Mouse (Mus musculus) heart, postnatal 36 days (tissue): ENCODE measurements at regions not wholly inside any gene's neighbourhood (a gene's known extent, or its start where the extent isn't known, plus 50 kb on each side); places are given as distances from the start of the nearest gene placed in this dataset.
A peak's percentile ranks its signal among the peaks of the same experiment; 100 is the strongest.

Experiments
- DNase-seq, 2 experiments: peaks; one replicate each; pipeline ENCODE4 v3.0.0; 2021 to 2022
- intact Hi-C: fragments of 180-260 bp; cut with DNase I; formaldehyde crosslinking; loops from one replicate; pipeline ENCODE4 v1.15.1; 2025

DNA sequence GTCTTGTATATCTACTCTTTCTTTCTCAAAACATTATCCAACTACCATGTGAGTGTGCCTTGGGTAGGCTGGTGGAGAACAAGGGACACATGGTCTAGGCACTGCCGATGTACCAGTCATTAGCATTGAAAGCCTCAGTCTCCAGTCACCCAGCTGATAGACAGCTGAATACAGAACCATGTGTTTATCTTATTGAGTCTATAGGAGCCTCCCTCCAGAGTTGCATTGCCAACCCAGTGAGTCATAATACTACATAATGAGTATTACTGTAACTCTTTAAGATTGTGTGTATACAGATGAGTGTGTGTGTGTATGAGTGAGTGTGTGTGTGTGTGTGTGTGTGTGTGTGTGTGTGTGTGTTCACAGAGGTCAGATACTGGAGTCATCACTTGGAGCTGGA lies 110.9 kb upstream of the Ralgapa2 start:
- intact Hi-C loops, result no loop called here
- no peak for DNase-seq

DNA sequence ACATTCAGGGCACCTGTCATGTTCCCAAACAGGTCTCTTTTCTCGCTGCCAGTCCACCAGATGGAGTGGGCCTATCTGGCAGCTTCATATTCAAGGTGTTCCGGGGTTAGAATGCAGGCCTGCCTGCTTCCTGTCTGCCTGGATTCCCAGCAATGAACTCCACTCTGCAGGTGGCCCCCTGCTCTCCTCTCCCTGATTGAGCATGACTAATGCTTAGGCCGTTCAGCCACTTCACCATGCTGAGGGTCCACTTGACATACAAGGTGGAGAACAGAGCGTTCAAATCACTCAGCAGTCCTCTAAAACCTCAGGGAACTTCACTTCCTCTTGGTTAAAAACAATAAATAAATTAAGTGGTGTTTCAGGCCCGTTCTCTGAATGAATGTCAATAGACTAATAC lies 112.1 kb upstream of the Ralgapa2 start:
- intact Hi-C loops, result no loop called here

DNA sequence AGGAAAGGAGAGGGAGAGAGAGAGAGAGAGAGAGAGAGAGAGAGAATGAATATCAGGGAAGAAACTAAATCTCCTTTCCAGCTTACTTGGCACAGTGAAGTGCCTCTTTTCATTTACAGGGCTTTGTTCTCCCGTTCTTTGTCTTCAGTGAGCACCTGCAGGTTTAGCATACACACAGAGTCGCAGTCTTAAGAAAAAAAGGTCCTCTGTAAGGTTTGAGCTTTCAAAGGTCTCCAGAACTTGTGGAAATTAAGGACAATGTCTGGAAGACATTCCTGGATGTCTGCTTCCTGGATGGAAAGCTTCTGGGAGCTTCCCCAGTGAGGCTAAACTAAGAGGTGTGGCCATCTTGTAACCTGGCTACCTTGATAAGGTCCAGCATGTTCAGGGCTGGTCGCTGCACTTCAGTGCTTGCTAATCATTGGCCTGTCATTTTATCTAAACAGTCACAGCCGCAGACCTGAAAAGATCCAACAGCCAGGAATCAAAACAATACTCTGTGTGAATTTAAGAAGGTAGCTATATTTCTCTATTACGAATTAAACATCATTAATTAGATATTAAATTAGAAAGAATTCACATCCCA lies 113.1 kb upstream of the Ralgapa2 start:
- intact Hi-C loops, result no loop called here

More for the DNA sequence above, 112.1 kb upstream of the Ralgapa2 start:
- no peak for DNase-seq

DNA sequence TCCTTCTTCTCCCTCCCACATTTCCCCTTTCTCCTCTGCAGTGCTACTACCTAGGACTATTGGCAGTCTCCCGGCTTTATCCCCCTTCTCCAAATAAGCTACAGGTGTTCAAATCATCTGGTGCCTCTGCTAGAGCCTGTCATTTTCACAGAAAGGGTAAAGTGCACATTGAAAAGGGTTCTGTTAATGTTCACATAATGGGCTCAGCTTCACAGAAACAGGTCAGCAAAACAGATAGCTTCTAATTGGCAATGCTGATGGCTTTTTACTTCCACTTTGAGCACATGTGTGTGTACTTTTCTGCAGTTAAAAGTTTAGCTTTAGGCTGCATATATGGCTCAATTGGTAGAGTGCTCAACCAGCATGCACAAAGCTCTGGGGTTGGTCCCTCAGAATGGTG lies 114.4 kb upstream of the Ralgapa2 start:
- DNase-seq, result no peak
- intact Hi-C loops, result no loop called here

More for the DNA sequence above, 113.1 kb upstream of the Ralgapa2 start:
- DNase-seq, result no peak

DNA sequence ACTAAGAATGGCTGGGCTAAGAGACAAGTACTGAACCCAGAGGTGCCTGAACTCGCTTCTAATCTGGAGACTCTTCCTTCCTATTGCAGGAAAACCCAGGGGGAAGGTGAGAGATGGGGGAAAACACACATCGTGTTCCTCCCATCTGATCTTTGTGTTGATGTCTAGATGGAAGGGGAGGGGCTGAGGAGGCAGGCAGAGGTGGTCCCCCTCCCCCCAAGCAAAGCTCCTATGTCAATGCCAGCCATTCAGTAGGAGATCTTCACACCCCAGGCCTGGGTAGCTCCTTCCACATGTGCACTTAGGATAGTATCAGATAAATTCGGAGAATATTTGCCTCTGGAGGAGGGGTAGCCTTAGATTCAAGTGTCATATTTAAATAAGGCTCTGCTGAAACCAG lies 118.0 kb upstream of the Ralgapa2 start:
- DNase-seq, result no peak
- intact Hi-C loops, result loop anchor here (5.0 kb wide), 2 partner anchors 327 to 622 kb away; no protein-coding TSS in a partner anchor

DNA sequence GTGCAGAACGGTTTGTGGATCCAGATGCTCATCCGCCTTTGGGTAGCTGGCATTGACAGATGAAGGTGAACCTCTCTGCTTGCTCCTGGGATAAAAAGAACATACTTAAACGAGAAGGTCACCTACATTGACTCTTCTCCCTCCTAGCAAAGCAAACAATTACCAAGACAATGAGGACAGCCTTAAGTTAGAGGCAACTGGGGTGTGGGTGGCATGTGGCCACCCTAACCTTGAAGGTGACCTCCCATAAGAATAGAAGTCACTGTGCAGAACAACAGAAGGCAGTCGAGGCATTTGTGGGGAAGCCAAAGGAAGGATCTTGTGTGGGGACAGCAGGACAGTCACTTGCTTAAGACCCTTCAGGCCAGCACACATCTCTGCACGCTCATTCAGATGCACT lies 119.0 kb upstream of the Ralgapa2 start:
- intact Hi-C loops, result loop anchor here (5.0 kb wide), 2 partner anchors 326 to 621 kb away; no protein-coding TSS in a partner anchor
- no peak for DNase-seq

DNA sequence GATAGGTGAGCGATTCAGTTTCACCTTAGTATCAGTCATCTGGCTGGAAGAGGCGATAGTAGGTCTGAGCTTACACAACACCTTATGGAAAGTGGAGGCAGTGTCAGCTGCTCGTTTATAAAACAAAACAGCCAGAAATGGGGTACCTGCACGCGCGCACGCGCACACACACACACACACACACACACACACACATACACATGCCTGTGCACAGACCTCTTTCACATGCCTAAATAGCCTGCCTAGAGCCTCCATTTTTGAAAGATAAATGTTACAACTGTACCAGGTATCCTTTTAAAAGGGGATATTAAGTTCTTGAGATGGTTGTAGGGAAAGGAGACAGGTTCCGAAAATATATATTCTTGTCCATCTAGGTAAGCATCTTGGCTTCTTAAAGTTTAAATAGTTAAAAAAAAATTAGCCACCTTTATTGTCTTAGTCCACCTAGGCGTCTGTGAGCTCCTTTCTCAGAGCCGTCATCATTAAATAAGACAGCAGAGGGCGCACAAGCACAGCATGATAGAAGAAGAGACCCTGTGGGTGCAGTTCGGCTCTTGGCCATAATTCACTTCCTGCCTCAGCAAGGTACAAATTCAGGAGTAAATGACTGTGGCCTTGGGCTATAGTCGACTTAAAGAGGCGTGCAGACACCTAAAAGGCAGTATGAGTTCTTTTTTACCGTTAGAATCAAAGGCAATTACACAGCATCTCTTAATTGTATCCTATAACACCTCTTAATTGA lies 121.4 kb upstream of the Ralgapa2 start:
- intact Hi-C loops, result loop anchor here (1.0 to 5.0 kb wide), 4 partner anchors 324 to 674 kb away; no protein-coding TSS in a partner anchor
- peak; percentile 46 to 48 for DNase-seq

DNA sequence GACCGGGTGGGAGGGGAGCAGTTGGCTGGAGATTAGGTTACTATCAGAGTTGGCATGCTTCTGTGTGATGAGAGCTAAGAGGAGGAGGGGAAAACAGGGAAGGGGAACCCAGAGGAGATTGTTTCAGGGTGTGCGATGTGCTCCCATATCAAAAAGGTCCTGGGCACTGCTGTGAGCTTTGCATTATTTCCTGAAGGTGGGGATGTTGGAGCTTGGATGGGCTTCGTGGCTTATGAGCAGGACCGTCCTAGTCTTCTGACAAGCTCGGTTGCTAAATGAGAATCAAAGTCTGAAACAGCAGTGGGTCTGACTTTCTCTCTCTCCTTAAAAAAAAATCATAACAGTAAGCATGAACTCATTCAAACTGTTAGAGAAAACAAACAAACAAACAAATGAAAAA lies 125.4 kb upstream of the Ralgapa2 start:
- DNase-seq, result no peak
- intact Hi-C loops, result no loop called here

DNA sequence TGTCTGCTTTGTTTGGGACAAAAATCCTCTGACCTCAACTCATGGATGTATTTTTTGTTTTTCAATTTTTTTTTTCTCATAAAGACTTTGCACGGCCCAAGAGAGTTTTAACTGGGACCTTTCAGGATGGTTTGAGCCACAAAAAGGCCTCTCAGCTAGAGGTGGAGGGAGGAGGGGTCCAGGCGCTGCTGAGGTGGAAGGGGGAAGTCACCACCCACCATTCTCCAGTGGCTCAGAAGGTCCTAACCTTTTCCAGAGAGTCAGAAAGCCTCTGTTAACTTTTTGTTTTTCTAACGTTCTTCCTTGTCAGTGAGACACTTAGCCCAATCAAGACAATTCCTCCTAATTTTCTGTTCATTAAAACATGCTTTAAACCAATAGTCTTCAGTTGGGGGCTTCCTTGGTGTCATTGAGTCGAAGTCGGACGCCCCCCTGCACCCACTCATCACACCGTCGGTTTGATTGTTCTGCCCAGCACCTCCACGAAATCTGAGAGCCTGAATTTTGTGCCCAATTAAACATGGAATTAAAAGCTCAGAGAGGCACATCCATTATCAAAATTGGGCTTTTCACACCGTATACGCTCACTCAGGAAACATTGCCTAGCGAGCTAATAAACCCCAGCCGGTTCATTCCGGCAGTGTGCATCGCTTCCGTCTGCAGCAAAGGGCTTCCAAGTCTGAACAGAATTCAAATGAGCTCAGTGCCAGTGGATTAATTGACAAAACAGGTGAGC lies 134.3 kb upstream of the Ralgapa2 start:
- intact Hi-C loops, result no loop called here

DNA sequence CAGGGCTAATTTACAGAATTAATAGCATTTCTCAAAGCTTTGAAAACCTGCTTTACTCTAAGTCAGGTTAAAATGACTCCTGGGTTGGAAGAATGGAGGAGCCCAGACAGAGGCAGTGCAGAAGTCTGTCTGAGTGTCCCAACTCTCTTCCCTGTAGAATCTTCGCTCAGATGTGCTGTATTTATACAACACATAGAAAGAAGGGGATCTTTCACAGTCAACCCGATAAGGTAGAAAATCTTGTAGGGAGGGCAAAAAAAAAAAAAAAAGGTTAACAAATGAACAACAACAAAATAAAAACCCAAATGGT lies 134.8 kb upstream of the Ralgapa2 start:
- intact Hi-C loops, result no loop called here
- DNase-seq, result no peak

More for the DNA sequence above, 134.3 kb upstream of the Ralgapa2 start:
- no peak for DNase-seq

DNA sequence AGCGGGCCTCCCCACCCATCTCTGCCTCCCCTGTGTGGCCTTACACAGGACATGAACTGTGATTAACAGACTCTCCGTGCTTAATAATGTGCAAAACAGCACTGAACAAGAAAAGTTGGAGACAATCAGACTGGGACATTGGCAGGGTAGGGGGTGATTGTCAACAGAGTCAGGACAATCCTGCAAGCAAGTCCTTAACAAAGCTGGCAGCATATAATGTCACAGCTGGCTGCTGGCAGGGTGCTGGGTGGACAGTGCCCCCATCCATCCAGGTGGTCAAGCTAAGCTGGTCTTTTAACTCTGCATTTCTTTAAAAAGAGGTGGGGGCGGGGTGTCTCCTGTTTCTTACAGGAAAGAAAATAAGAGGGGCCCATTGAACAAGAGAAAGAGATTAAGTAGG lies 149.2 kb upstream of the Ralgapa2 start:
- intact Hi-C loops, result no loop called here
- no peak for DNase-seq

DNA sequence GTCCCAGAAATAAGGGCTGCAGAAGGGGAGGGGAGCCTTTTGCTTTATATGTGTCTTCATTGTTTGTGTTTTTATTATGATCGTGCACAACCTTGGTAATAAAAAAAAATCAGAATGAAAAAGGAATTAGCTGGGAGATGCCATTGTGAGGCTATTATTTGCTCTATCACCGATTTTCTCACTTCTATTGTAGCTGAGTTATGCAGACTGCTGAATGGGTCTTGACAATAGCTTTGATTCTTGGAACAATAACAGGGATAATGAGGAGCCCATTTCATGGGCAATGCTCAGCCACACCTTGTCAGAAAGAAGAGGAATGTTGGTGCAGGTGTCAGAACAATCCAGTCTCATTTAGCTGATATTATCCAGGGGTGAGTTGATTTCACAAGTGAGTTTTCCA lies 160.6 kb upstream of the Ralgapa2 start:
- DNase-seq, result no peak
- intact Hi-C loops, result no loop called here

DNA sequence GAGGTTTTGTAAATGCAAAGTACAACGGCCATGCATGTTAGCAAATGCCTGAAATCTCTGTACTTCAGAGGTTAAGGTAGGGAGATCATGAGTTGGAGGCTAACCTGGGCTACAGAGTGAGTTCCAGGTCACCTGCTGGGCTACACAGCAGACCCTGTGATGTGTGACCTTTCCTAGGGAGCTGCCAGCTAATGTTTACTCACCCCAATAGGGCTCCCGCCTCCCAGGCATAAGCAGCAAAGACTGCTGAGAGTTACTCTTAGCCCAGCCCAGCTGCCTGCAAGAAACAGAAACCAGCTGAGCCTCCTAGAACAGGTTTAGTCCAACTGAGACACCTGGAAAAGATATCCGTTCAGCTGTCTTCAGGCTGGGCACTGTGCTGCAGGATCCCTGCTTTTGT lies 169.8 kb upstream of the Ralgapa2 start:
- no peak for DNase-seq
- intact Hi-C loops, result no loop called here

DNA sequence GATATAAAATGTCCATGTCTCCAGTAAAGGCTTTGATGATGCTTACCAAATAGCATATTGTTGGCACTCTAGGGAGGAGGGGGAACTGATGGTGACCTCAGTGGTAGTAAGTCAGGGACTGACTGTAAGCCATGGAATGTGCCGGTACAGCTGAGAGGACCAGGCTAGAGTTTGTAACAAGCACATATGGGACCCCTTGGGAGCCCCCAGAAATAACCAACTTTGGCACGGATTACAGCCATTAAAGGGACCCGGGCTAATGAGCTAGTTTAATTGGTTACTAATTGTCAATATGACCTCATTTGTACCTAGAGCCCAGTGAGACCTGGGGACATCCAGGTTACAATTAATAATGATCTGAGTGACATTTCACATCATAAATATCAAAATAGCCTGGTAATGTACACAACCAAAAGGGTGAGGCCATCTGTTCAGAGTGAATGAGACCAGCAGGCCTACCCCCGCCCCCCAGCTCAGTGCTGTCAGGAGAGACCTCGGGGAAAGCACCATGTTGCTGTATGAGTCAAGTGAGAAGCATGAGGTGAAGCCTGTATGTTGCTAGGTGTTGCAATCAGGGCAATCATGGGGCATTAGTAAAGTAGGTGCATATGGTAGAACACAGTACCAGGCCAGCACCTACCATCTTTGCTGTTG lies 169.7 kb upstream of the Kiz start:
- DNase-seq, result no peak
- intact Hi-C loops, result no loop called here

DNA sequence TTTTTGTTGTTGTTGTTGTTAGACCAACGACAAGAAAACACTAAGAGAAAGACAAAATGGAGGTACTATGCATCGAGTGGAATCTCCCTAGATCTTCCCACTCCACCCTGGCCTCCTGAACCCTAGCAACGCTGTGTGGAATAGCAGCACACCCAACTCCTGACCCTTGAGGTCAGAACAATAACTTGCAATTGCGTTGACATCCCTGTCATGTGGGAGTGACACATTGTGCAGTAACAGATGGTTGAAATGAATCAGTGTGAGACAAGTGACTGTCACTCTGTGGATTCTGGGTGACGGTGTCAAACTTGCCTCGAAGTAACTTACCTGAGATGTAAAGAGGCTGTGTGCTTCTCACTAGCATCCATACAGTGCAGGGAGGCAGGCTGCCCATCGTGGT lies 167.1 kb upstream of the Kiz start:
- DNase-seq, result no peak
- intact Hi-C loops, result no loop called here

DNA sequence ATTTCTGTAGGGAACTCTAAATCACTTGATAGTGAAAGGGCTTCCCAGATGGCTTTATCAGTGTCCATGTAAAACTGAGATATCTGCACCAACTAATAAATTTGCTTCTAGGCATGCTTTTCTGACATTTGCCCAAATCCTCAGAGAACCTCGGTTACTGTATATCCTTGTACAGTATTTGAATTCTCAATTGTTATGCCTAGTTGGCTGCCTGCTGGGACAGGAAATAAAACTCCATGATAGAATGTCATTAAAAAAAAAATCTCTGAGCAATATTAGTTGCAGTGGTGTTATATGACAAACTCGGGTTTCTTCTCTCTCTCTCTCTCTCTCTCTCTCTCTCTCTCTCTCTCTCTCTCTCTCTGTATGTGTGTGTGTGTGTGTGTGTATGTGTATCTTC lies 162.2 kb upstream of the Kiz start:
- no peak for DNase-seq
- intact Hi-C loops, result no loop called here

DNA sequence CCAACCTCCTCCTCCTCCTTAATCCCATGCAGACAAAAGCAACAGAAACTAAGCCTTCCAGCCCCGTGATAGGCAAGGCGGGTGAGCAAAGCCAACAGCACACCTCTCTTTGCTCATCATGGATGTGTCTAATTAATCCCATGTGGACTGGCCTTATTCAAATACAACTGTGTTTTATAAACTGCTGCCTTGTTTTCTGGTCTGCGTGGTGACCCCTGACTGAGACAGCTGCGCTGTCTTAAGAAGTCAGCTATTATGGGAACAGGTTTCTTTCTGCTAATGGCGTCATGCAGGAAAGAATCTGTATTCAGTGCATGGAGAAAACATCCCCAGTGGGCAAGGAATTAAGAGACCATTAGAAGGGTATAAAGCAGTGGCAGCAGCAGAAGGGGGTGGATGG lies 161.6 kb upstream of the Kiz start:
- intact Hi-C loops, result no loop called here
- no peak for DNase-seq

DNA sequence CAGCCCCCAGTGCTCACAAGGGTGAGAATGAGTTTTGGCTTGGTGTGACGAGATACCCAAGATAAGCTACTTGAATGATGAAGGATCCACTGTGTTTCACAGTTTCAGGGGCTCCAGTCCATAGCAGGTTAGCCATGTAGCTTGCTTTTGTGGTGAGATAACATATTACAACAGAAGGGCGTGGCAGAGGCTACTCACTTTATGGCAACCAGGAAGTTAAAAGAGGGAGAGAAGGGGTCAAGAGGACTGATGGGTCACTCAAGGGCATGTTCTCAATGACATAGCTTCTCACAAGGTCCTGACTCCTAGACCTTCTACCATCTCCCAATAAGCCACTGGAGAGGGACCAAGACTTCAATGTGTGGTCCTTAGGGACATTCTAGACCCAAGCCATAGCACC lies 159.4 kb upstream of the Kiz start:
- no peak for DNase-seq
- intact Hi-C loops, result no loop called here

DNA sequence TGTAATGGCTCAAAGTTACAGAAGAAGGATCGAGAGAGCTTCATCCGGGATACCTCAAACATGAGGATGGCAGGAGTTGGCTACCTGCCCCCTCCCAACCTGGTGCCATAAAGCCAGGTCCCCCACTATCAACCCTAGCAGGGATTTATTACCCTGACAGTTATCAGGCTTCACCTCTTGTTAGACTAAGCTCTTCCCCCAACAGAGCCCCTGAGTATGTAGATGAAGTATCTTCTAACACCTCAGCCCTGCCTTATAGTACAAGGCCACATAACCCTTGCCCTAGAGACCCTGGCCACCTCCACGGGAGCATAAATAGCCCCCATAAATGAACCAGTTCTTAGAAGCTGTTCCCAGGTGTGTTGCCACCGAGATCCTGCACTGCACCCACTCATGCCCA lies 158.9 kb upstream of the Kiz start:
- DNase-seq, result no peak
- intact Hi-C loops, result no loop called here

DNA sequence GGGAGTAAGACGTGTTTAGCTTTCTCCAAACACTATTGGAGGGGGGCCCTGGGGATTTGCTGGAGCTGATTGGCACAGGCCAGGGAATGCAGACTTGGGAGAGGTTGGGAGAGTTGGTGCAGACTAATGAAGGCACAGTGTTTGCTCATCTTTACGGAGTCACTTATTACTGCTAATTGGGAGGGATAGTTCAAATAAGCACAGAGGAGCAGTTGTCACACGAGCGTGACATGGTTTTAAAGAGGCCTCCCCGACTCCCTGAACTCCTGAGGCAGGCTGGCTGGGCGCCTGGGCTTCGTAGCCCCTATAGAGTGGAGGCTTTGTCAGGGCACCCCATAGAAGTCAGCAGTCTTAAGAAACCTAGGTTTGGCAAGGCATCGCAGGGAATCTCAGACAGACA lies 145.0 kb upstream of the Kiz start:
- intact Hi-C loops, result no loop called here
- no peak for DNase-seq

DNA sequence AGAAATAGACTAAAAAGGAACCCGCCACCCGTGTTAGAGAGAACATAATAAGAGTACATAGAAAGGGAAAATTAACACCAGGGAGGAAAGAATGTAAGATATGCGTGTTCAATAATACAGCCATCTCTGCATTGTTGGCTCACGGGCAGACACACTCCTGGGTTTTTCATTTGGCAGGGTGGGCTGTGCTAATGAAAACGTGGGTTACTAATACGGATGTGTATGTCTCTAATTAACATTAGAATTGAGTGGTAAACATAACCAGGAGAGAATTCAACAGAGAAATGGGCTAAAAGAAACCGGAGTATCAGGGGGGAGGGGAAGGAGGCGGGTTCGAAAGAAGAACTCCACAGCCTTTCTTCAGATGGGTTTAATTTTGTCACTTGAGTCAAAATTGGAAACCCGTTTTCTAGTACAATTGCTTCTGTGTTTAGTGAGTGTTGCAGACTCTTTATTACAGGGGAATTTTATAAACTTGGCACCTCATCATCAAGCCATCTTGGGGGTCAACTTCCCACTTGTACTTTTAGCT lies 134.4 kb upstream of the Kiz start:
- DNase-seq, result no peak
- intact Hi-C loops, result no loop called here
